Mouse (Mus musculus): ENCODE measurements around the gene Slc6a19.
A peak's percentile ranks its signal among the peaks of the same experiment; 100 is the strongest.
"Not testable (repeated sequence)": the region's sequence is repeated elsewhere in the genome, so short reads cannot be mapped to it uniquely, and the experiment has no call there.

Gene Slc6a19

GRCm38 (mm10) chr13:73711803-73712202 is 7.1 kb upstream of the Slc6a19 start:
- DNase-seq, result no peak

GRCm38 (mm10) chr13:73711221-73711620 is 6.6 kb upstream of the Slc6a19 start:
- no peak for DNase-seq

GRCm38 (mm10) chr13:73709491-73709890 is 4.8 kb upstream of the Slc6a19 start:
- no peak for DNase-seq

GRCm38 (mm10) chr13:73703486-73703885 is 1.2 kb downstream of the Slc6a19 start:
- DNase-seq, result not testable (repeated sequence)

GRCm38 (mm10) chr13:73702776-73703175 is 1.9 kb downstream of the Slc6a19 start:
- DNase-seq, result no peak

- no peak for DNase-seq
Observed at GRCm38 (mm10) chr13:73701161-73701883, 3.3 kb downstream of the Slc6a19 start.

GRCm38 (mm10) chr13:73700554-73700953 is 4.1 kb downstream of the Slc6a19 start:
- no peak for DNase-seq

GRCm38 (mm10) chr13:73699714-73700113 is 5.0 kb downstream of the Slc6a19 start:
- no peak for DNase-seq

GRCm38 (mm10) chr13:73696529-73696928 is 8.1 kb downstream of the Slc6a19 start:
- DNase-seq, result no peak

- DNase-seq, result no peak
Observed at GRCm38 (mm10) chr13:73694972-73695371, 9.7 kb downstream of the Slc6a19 start.

GRCm38 (mm10) chr13:73693333-73693732 is 11.3 kb downstream of the Slc6a19 start:
- no peak for DNase-seq

GRCm38 (mm10) chr13:73692249-73692868 is 12.3 kb downstream of the Slc6a19 start:
- peak; percentile 58 to 76 for DNase-seq

GRCm38 (mm10) chr13:73688934-73689333 is 15.7 kb downstream of the Slc6a19 start:
- DNase-seq, result no peak

GRCm38 (mm10) chr13:73687601-73688000 is 17.1 kb downstream of the Slc6a19 start:
- DNase-seq, result no peak

GRCm38 (mm10) chr13:73685502-73685901 is 19.2 kb downstream of the Slc6a19 start:
- no peak for DNase-seq

- DNase-seq, result no peak
Observed at GRCm38 (mm10) chr13:73684412-73684811, 20.3 kb downstream of the Slc6a19 start.

GRCm38 (mm10) chr13:73683682-73684081 is 21.0 kb downstream of the Slc6a19 start:
- peak; percentile 59 to 75 for DNase-seq

GRCm38 (mm10) chr13:73682226-73682625 is 22.4 kb downstream of the Slc6a19 start:
- no peak for DNase-seq

GRCm38 (mm10) chr13:73680394-73680793 is 24.3 kb downstream of the Slc6a19 start:
- DNase-seq, result no peak

- DNase-seq, result no peak
Observed at GRCm38 (mm10) chr13:73679311-73679710, 25.4 kb downstream of the Slc6a19 start.

- DNase-seq, result no peak
Observed at GRCm38 (mm10) chr13:73677853-73678252, 26.8 kb downstream of the Slc6a19 start, which contains the start of gene Slc6a18. TSS of gene Slc6a18 (minus strand) at chr13:73678023.

- no peak for DNase-seq
Observed at GRCm38 (mm10) chr13:73675161-73675560, 29.5 kb downstream of the Slc6a19 start.

GRCm38 (mm10) chr13:73660163-73660695 is 44.4 kb downstream of the Slc6a19 start:
- DNase-seq, result no peak

- DNase-seq, result no peak
Observed at GRCm38 (mm10) chr13:73658953-73659352, 45.7 kb downstream of the Slc6a19 start.

Measured in lung, adult 18-20 months (tissue).